ENCODE assay signal across 11 mouse cellular contexts in genomic region chr10:108432194-108432593, GRCm38 (mm10).
DNase-seq lines count a peak whose midpoint lies in the region; TF ChIP-seq lines count a peak whose summit lies in the region.
"Had no signal": no experiment of that assay in that cellular context is flagged by ENCODE, and none has a peak within 500 bp of the region (broad histone marks: within the 10 kb centered on the region; RNA-seq: fewer than 3 reads in every experiment).

No protein-coding gene starts in this region.

- H3K36me3 ChIP-seq in liver, adult 2 months (ENCODE audit: control insufficient read depth, insufficient read depth, low read length) = no peaks in the 10 kb centered on the region
- no peaks in the 10 kb centered on the region for H3K36me3 ChIP-seq in kidney, adult 2 months (ENCODE audit: control insufficient read depth, insufficient read depth, low read length)
- H3K36me3 ChIP-seq: forebrain, embryonic 15.5 days; neural tube, embryonic 12.5 days had no signal

- H3K9ac ChIP-seq in liver, adult 2 months (ENCODE audit: low read depth, low read length) = no peak overlapping the region
- H3K9ac ChIP-seq: forebrain, embryonic 15.5 days; neural tube, embryonic 12.5 days had no signal

- H3K4me1 ChIP-seq in liver, adult 2 months (ENCODE audit: control insufficient read depth, insufficient read depth, low read length) = peaks cover 2% of the 10 kb centered on the region; the same call in 1 of the 2 replicates
- peaks cover 25% of the 10 kb centered on the region; the same call in 1 of the 2 replicates for H3K4me1 ChIP-seq in kidney, adult 2 months (ENCODE audit: control insufficient read depth, insufficient read depth, low read length)
- H3K4me1 ChIP-seq: neural tube, embryonic 12.5 days had no signal

- peak; percentile 7; the same call in 1 of the 2 replicates for TF ChIP-seq CTCF in liver, adult 2 months (IDR thresholded peaks at IDR 0.05; ENCODE audit: low read depth, low read length)
- no peak; the same call in 1 of the 2 replicates for TF ChIP-seq CTCF in kidney, adult 2 months (conservative IDR thresholded peaks at IDR 0.05; ENCODE audit: insufficient read depth, insufficient read length, low read depth, low read length)

- peak; percentile 86 for DNase-seq in liver, adult 2 months (ENCODE audit: extremely low read depth, low read depth, low spot score)
- DNase-seq in liver (no peak), R1 (ENCODE audit: low read depth, low spot score) (peak; percentile 92)
- DNase-seq in kidney, adult 2 months = peak; percentile 68
- peak; percentile 57 for DNase-seq in lung, postnatal 25 days (ENCODE audit: low spot score)
- no peak for DNase-seq in left cerebral cortex, postnatal 10 days (ENCODE audit: extremely low spot score in 1 of 2, low spot score in 2 of 2)
- no peak for DNase-seq in spleen, postnatal 10 days (ENCODE audit: low spot score in 2 of 2)
- DNase-seq: cerebellum, adult 18-20 months; left cerebral cortex, postnatal 4 days had no signal

- H3K27ac ChIP-seq in liver, adult 2 months (replicated peaks; ENCODE audit: insufficient read depth, low read depth, low read length) = no peak overlapping the region
- H3K27ac ChIP-seq in kidney, adult 2 months (ENCODE audit: insufficient read depth, low read depth, low read length) = no peak overlapping the region
- H3K27ac ChIP-seq: forebrain, embryonic 15.5 days; neural tube, embryonic 12.5 days had no signal

- no peak for TF ChIP-seq POLR2A in liver, adult 2 months (IDR thresholded peaks at IDR 0.05; ENCODE audit: extremely low read depth, insufficient read depth, low read length)
- TF ChIP-seq POLR2A in kidney, adult 2 months (IDR thresholded peaks at IDR 0.05; ENCODE audit: low read depth, low read length) = no peak

- H3K4me3 ChIP-seq in liver, adult 2 months (ENCODE audit: insufficient read depth, low read depth, low read length) = no peak overlapping the region
- H3K4me3 ChIP-seq in kidney, adult 2 months (ENCODE audit: insufficient read depth, low read depth, low read length) = no peak overlapping the region
- H3K4me3 ChIP-seq: forebrain, embryonic 15.5 days; neural tube, embryonic 12.5 days had no signal

- intact Hi-C loops in left cerebral cortex, postnatal 10 days (cut with DNase I) = no loop called here

- no peaks in the 10 kb centered on the region for H3K27me3 ChIP-seq in liver, adult 2 months (ENCODE audit: control insufficient read depth, insufficient read depth, low read length)
- no peaks in the 10 kb centered on the region for H3K27me3 ChIP-seq in kidney, adult 2 months (replicated peaks; ENCODE audit: control insufficient read depth, insufficient read depth, low read length)
- H3K27me3 ChIP-seq: forebrain, embryonic 15.5 days; neural tube, embryonic 12.5 days had no signal

- WGBS in liver, adult 2 months = 25% methylated on average over 10 of the region's 10 CpGs
- WGBS in kidney, adult 2 months = 46% methylated on average over 10 of the region's 10 CpGs

- no peaks in the 10 kb centered on the region for H3K79me2 ChIP-seq in liver, adult 2 months (ENCODE audit: control insufficient read depth, insufficient read depth, low read length)

Comparison
In these comparisons a context has a peak if more than half of its experiments do, and no peak if none do; other contexts are left out.
1. DNase-seq: peak in liver, adult 2 months (single experiment), R1 (single experiment), kidney, adult 2 months (single experiment) and lung, postnatal 25 days (single experiment); none in liver (single experiment), left cerebral cortex, postnatal 10 days (0 of 2) and spleen, postnatal 10 days (0 of 2).